Mouse (Mus musculus): ENCODE results near the gene Ppt2.

Ppt2 gene

GRCm38 (mm10) chr17:34639461-34640255 is 11.3 kb upstream of the Ppt2 start:
- no peak for DNase-seq (ENCODE audit: low spot score in 2 of 2)

- DNase-seq (ENCODE audit: low spot score in 2 of 2), result no peak
Measured at GRCm38 (mm10) chr17:34637459-34637858, 9.1 kb upstream of the Ppt2 start.

GRCm38 (mm10) chr17:34635671-34636070 is 7.4 kb upstream of the Ppt2 start:
- no peak for DNase-seq (ENCODE audit: low spot score in 2 of 2)

- peak; percentile 80 to 89 for DNase-seq (ENCODE audit: low spot score in 2 of 2)
Measured at GRCm38 (mm10) chr17:34632261-34632691, 4.0 kb upstream of the Ppt2 start.

GRCm38 (mm10) chr17:34631647-34632046 is 3.3 kb upstream of the Ppt2 start:
- no peak for DNase-seq (ENCODE audit: low spot score in 2 of 2)

GRCm38 (mm10) chr17:34630761-34631301 is 2.5 kb upstream of the Ppt2 start:
- DNase-seq (ENCODE audit: low spot score in 2 of 2), result no peak

GRCm38 (mm10) chr17:34629796-34630603 is 1.7 kb upstream of the Ppt2 start:
- DNase-seq (ENCODE audit: low spot score in 2 of 2), result no peak

- DNase-seq (ENCODE audit: low spot score in 2 of 2), result no peak
Measured at GRCm38 (mm10) chr17:34629221-34629751, 976 bp upstream of the Ppt2 start, which contains the start of gene Prrt1. Prrt1 (plus strand) TSS chr17:34629533.

- no peak for DNase-seq (ENCODE audit: low spot score in 2 of 2)
Measured at GRCm38 (mm10) chr17:34628644-34628967, 296 bp upstream of the Ppt2 start.

GRCm38 (mm10) chr17:34627093-34627942 is 992 bp downstream of the Ppt2 start:
- peak; percentile 84 to 85 for DNase-seq (ENCODE audit: low spot score in 2 of 2)

GRCm38 (mm10) chr17:34626773-34627092 is 1.6 kb downstream of the Ppt2 start:
- DNase-seq (ENCODE audit: low spot score in 2 of 2), result peak in 1 of 2 experiments; percentile 61

GRCm38 (mm10) chr17:34626062-34626772 is 2.1 kb downstream of the Ppt2 start:
- DNase-seq (ENCODE audit: low spot score in 2 of 2), result no peak

- no peak for DNase-seq (ENCODE audit: low spot score in 2 of 2)
Measured at GRCm38 (mm10) chr17:34624981-34625380, 3.3 kb downstream of the Ppt2 start.

- no peak for DNase-seq (ENCODE audit: low spot score in 2 of 2)
Measured at GRCm38 (mm10) chr17:34623161-34623560, 5.1 kb downstream of the Ppt2 start.

- DNase-seq (ENCODE audit: low spot score in 2 of 2), result no peak
Measured at GRCm38 (mm10) chr17:34621006-34621405, 7.3 kb downstream of the Ppt2 start.

- DNase-seq (ENCODE audit: low spot score in 2 of 2), result no peak
Measured at GRCm38 (mm10) chr17:34618999-34619398, 9.3 kb downstream of the Ppt2 start.

- DNase-seq (ENCODE audit: low spot score in 2 of 2), result no peak
Measured at GRCm38 (mm10) chr17:34615871-34616270, 12.4 kb downstream of the Ppt2 start, which contains the start of gene Egfl8. Egfl8 (minus strand) TSS chr17:34615971.

GRCm38 (mm10) chr17:34613830-34614229 is 14.5 kb downstream of the Ppt2 start:
- no peak for DNase-seq (ENCODE audit: low spot score in 2 of 2)

GRCm38 (mm10) chr17:34613054-34613645 is 15.2 kb downstream of the Ppt2 start:
- no peak for DNase-seq (ENCODE audit: low spot score in 2 of 2)

GRCm38 (mm10) chr17:34611050-34611449 is 17.3 kb downstream of the Ppt2 start:
- no peak for DNase-seq (ENCODE audit: low spot score in 2 of 2)

All from urinary bladder, postnatal 4 days (tissue).